In the genomic region with DNA sequence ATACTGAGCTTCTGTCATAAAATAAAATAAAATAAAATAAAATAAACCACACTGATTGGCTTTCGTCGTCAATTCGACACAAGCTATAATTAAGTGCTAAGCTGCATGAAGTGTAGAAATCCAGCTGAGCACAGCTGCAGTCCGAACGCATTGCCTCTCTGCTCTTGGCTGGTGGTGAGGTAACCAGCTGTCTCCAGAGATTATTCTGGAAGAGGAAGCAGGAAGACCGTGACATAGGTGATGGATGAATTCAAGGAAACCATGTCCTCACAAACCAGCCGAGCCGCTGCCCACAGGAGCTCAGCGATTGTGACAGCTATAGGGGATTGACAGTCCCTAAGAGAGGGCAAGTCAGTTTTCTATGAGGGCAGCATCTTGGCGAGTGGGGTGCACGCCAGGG, we compare ENCODE assay signal across 16 mouse cellular contexts. TPM values are rescaled to one million over a fixed set of nuclear protein-coding genes. Genes with fewer than 3 reads are reported as not detected.
DNase-seq lines count a peak whose midpoint lies in the region; ATAC-seq and TF ChIP-seq lines count a peak whose summit lies in the region.
"Had no signal": no experiment of that assay in that cellular context is flagged by ENCODE, and none has a peak within 500 bp of the region (broad histone marks: within the 10 kb centered on the region; RNA-seq: fewer than 3 reads in every experiment).

No protein-coding gene starts in this region.

- no peak for TF ChIP-seq CTCF in hindbrain, postnatal 0 days (IDR thresholded peaks at IDR 0.05; ENCODE audit: low read depth)
- TF ChIP-seq CTCF in brain, embryonic 14.5 days (IDR thresholded peaks at IDR 0.05; ENCODE audit: borderline replicate concordance, extremely low read depth, insufficient read depth, insufficient read length), result no peak
- TF ChIP-seq CTCF in lung, postnatal 0 days (IDR thresholded peaks at IDR 0.05), result no peak

- TF ChIP-seq POLR2A in brain, embryonic 14.5 days (IDR thresholded peaks at IDR 0.05; ENCODE audit: borderline replicate concordance, extremely low read depth, insufficient read depth, insufficient read length, poor library complexity, severe bottlenecking), result no peak

- H3K9ac ChIP-seq in hindbrain, postnatal 0 days (replicated peaks; ENCODE audit: low read length), result no peak overlapping the region
- no peak overlapping the region for H3K9ac ChIP-seq in hindbrain, embryonic 14.5 days
- H3K9ac ChIP-seq in lung, postnatal 0 days (replicated peaks; ENCODE audit: low read depth), result no peak overlapping the region
- H3K9ac ChIP-seq: stomach, embryonic 15.5 days had no signal

- H3K9me3 ChIP-seq in hindbrain, postnatal 0 days (ENCODE audit: low read length), result no peaks in the 10 kb centered on the region
- H3K9me3 ChIP-seq in hindbrain, embryonic 14.5 days (ENCODE audit: control insufficient read depth, low read length), result no peaks in the 10 kb centered on the region
- H3K9me3 ChIP-seq in lung, postnatal 0 days (ENCODE audit: low read length), result no peaks in the 10 kb centered on the region
- H3K9me3 ChIP-seq: stomach, embryonic 15.5 days had no signal

- DNase-seq in hindbrain, postnatal 0 days (ENCODE audit: low spot score), result no peak
- DNase-seq in hindbrain, embryonic 14.5 days (ENCODE audit: low spot score), result no peak
- peak; percentile 16 for DNase-seq in brain, embryonic 14.5 days (ENCODE audit: low read depth)
- DNase-seq in heart, adult 9 months (ENCODE audit: low spot score in 2 of 2), result peak; percentile 58 to 62
- peak; percentile 93 for DNase-seq in lung, postnatal 0 days (ENCODE audit: low spot score)
- DNase-seq in cerebellum, adult 9-11 months, result no peak
- no peak for DNase-seq in cerebellum, postnatal 14 days
- DNase-seq: adrenal gland, adult 2 months; cerebellum, postnatal 36 days; gastrocnemius, postnatal 25 days; thymus, postnatal 36 days had no signal

- peaks cover 6% of the 10 kb centered on the region; the same call in 1 of the 2 replicates for H3K4me1 ChIP-seq in hindbrain, postnatal 0 days (ENCODE audit: insufficient read depth, low read length)
- 0 out of 2 replicates have a peak, but pooled peaks cover 4% of the 10 kb centered on the region for H3K4me1 ChIP-seq in hindbrain, embryonic 14.5 days (replicated peaks; ENCODE audit: control insufficient read depth, insufficient read depth, low read length)
- H3K4me1 ChIP-seq in lung, postnatal 0 days (ENCODE audit: insufficient read depth, low read depth, low read length), result peaks cover 47% of the 10 kb centered on the region; the same call in 1 of the 2 replicates

- no peak overlapping the region for H3K4me2 ChIP-seq in hindbrain, postnatal 0 days (ENCODE audit: low read depth, low read length)
- no peak overlapping the region for H3K4me2 ChIP-seq in hindbrain, embryonic 14.5 days (replicated peaks)
- 0 out of 2 replicates have a peak overlapping the region, but pooled peaks have one; percentile 25 for H3K4me2 ChIP-seq in lung, postnatal 0 days (replicated peaks; ENCODE audit: low read depth, low read length)
- H3K4me2 ChIP-seq: liver, embryonic 11.5 days; midbrain, embryonic 11.5 days; stomach, embryonic 15.5 days had no signal

- 0 out of 2 replicates have a peak, but pooled peaks have one; percentile 19 for ATAC-seq in hindbrain, postnatal 0 days
- ATAC-seq in hindbrain, embryonic 14.5 days (ENCODE audit: low FRiP score), result no peak
- peak; percentile 71 for ATAC-seq in lung, postnatal 0 days
- ATAC-seq: forebrain, embryonic 16.5 days had no signal

- no peak overlapping the region for H3K27ac ChIP-seq in hindbrain, postnatal 0 days
- no peak overlapping the region for H3K27ac ChIP-seq in hindbrain, embryonic 14.5 days
- H3K27ac ChIP-seq in lung, postnatal 0 days (ENCODE audit: low read length), result peak overlapping the region; percentile 68
- H3K27ac ChIP-seq: stomach, embryonic 15.5 days had no signal

- H3K27me3 ChIP-seq in hindbrain, postnatal 0 days (ENCODE audit: insufficient read depth, low read length), result no peaks in the 10 kb centered on the region
- no peaks in the 10 kb centered on the region for H3K27me3 ChIP-seq in hindbrain, embryonic 14.5 days (ENCODE audit: control insufficient read depth, insufficient read depth, low read length)
- no peaks in the 10 kb centered on the region for H3K27me3 ChIP-seq in lung, postnatal 0 days (replicated peaks; ENCODE audit: insufficient read depth, low read length)
- H3K27me3 ChIP-seq: CH12.LX; stomach, embryonic 15.5 days had no signal

- no peak overlapping the region for H3K4me3 ChIP-seq in hindbrain, postnatal 0 days (ENCODE audit: low read length)
- no peak overlapping the region for H3K4me3 ChIP-seq in hindbrain, embryonic 14.5 days (replicated peaks; ENCODE audit: low read length)
- H3K4me3 ChIP-seq in lung, postnatal 0 days (ENCODE audit: low read depth, low read length), result no peak overlapping the region
- H3K4me3 ChIP-seq: stomach, embryonic 15.5 days had no signal

- peak; percentile 86 for TF ChIP-seq EP300 in lung, postnatal 0 days (IDR thresholded peaks at IDR 0.05)

- H3K36me3 ChIP-seq in hindbrain, postnatal 0 days (ENCODE audit: insufficient read depth, low read length), result no peaks in the 10 kb centered on the region
- no peaks in the 10 kb centered on the region for H3K36me3 ChIP-seq in hindbrain, embryonic 14.5 days (replicated peaks; ENCODE audit: control insufficient read depth, insufficient read depth)
- H3K36me3 ChIP-seq in lung, postnatal 0 days (ENCODE audit: insufficient read depth, low read length), result no peaks in the 10 kb centered on the region
- H3K36me3 ChIP-seq: stomach, embryonic 15.5 days had no signal

- 57% methylated on average over 11 of the region's 11 CpGs for WGBS in hindbrain, postnatal 0 days
- whole genome bisulfite sequencing in hindbrain, embryonic 14.5 days, result 60% methylated on average over 11 of the region's 11 CpGs
- WGBS in lung, postnatal 0 days, result 30% methylated on average over 11 of the region's 11 CpGs

RNA-seq across cellular contexts. Expression of gene Carmil1, which starts 36.0 kb away (rescaled TPM):
- 49.8 and 50.9 TPM in 2 replicates for total RNA-seq in hindbrain, postnatal 0 days (2014; rRNA removed)
- polyA plus RNA-seq in hindbrain, postnatal 0 days (2015; fragmentation: Nextera tagmentation; extraction: Ambion mirVana), result 39.3 and 43.4 TPM in 2 replicates
- 38.7 and 43.3 TPM in 2 replicates for polyA plus RNA-seq in hindbrain, embryonic 14.5 days (2014; fragmentation: Nextera tagmentation; extraction: Ambion mirVana)
- 15.1 and 20.1 TPM in 2 replicates for polyA plus RNA-seq in brain, embryonic 14.5 days (2012; rRNA removed)
- polyA plus RNA-seq in lung, postnatal 0 days (2015; fragmentation: Nextera tagmentation; extraction: Ambion mirVana), result 46.1 and 47.5 TPM in 2 replicates

Comparison
In these comparisons a context has a peak if more than half of its experiments do, and no peak if none do; other contexts are left out.
1. DNase-seq: peak in brain, embryonic 14.5 days (single experiment), heart, adult 9 months (2 of 2) and lung, postnatal 0 days (single experiment); none in hindbrain, postnatal 0 days (single experiment), hindbrain, embryonic 14.5 days (single experiment), cerebellum, adult 9-11 months (single experiment) and cerebellum, postnatal 14 days (0 of 2).